Mouse (Mus musculus) erythroblast, embryonic 14.5 days (primary cell): ENCODE data around the gene Ciita.

Experiments
- GATA1 ChIP-seq: IDR thresholded peaks from 2 replicates; pipeline ENCODE4 v1.6.1; 2012; ENCODE audit warnings: low read length, inconsistent platforms, mixed read lengths
- TAL1 ChIP-seq: IDR thresholded peaks from 3 replicates; pipeline ENCODE4 v1.6.1; 2012; ENCODE audit warnings: low read length, inconsistent platforms, mixed read lengths

GRCm38 (mm10) chr16:10492587-10492986 lies 12.7 kb downstream of the Ciita start:
- no peak for TF ChIP-seq TAL1
- TF ChIP-seq GATA1, result no peak
